Mouse (Mus musculus) neural tube, embryonic 12.5 days (tissue): ENCODE results near the gene Abi3. TPM values are rescaled to one million over a fixed set of nuclear protein-coding genes. Genes with fewer than 3 reads are reported as not detected.

ENCODE experiments used
- ATAC-seq: fragments of 200-750 bp; cut with Nextera tagmentation; 2 replicates; pipeline ENCODE4 v1.8.0; 2017; ENCODE audit warnings: low read depth, mild to moderate bottlenecking, moderate TSS enrichment, moderate library complexity; ENCODE audit not compliant: low FRiP score
- H3K27ac ChIP-seq: fragments of 300-500 bp; sonication (generic); 2 replicates; pipeline ENCODE4 v1.5.1; 2016
- H3K27me3 ChIP-seq: fragments of 300-500 bp; sonication (generic); replicated peaks from 2 replicates; pipeline ENCODE4 v1.6.1; 2016; ENCODE audit warnings: mild to moderate bottlenecking
- H3K36me3 ChIP-seq: fragments of 300-500 bp; sonication (generic); 2 replicates; pipeline ENCODE4 v1.6.1; 2016; ENCODE audit warnings: mild to moderate bottlenecking
- H3K4me1 ChIP-seq: fragments of 300-500 bp; sonication (generic); 2 replicates; pipeline ENCODE4 v1.6.1; 2016
- H3K4me2 ChIP-seq: fragments of 300-500 bp; sonication (generic); replicated peaks from 2 replicates; pipeline ENCODE4 v1.6.1; 2016; ENCODE audit warnings: mild to moderate bottlenecking
- H3K4me3 ChIP-seq: fragments of 300-500 bp; sonication (generic); 2 replicates; pipeline ENCODE4 v1.5.1; 2016
- H3K9ac ChIP-seq: fragments of 300-500 bp; sonication (generic); 2 replicates; pipeline ENCODE4 v1.6.1; 2016; ENCODE audit warnings: mild to moderate bottlenecking
- H3K9me3 ChIP-seq: fragments of 300-500 bp; sonication (generic); 2 replicates; pipeline ENCODE4 v1.6.1; 2016; ENCODE audit warnings: mild to moderate bottlenecking
- WGBS: fragments of 180-500 bp; shearing (Covaris S2); methylation state at CpG from one replicate; pipeline ENCODE4 v1.1.7; 2016; 5-methylcytosine and 5-hydroxymethylcytosine counted together
- polyA plus RNA-seq: library from polyadenylated mRNA; unstranded; fragments of >200 nt; fragmentation: Nextera tagmentation; extraction: Ambion mirVana; gene quantifications from 2 replicates; pipeline ENCODE4 v1.2.1, GENCODE M21; 2016

The Abi3 gene
- polyA plus RNA-seq, 1 experiment from 2014 or later: 4.7 TPM

DNA sequence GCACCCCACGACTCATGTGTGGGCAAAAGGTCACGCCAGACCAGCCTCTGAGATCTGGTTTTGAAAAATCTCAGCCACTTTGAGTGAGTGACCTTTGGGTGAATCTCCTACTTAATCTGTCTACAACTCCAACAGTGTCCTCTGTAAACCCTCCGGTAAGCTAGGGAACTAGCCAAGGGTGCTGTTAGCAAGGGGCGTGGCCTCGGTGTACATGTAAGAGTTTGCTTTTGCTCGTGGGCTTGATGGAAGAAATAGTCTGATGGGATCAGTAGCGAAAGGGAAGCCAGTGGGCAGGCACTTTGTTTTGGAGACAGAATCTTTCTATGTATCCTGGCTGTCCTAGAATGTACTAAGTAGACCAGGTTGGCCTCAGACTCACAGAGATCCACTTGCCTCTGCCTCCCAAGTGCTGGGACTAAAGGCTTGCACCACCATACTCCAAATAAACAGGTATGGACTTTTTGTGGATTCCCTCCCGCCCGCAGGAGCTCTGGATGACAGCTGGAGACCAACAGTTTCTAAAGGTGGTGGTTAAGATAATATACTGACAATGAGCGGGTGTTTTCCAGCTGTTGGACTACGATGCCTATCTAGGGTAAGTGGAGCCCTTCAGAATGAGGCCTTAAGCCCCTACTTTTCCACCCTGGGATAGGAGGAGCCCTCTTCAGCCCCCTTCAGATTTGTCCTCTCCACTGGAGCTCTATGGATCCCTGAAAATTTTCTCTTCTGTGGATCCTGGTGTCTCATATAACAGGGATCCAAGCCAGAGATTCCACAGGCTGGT, 13.9 kb downstream of the Abi3 start:
- peaks cover 22% of the 10 kb centered on the region for H3K4me1 ChIP-seq
- no peaks in the 10 kb centered on the region for H3K9me3 ChIP-seq
- no peak overlapping the region for H3K27ac ChIP-seq
- H3K4me3 ChIP-seq: no peak overlapping the region
- H3K36me3 ChIP-seq: no peaks in the 10 kb centered on the region
- ATAC-seq: no peak
- H3K9ac ChIP-seq: no peak overlapping the region
- 82% methylated on average over 11 of the region's 11 CpGs for WGBS
- H3K27me3 ChIP-seq: peaks cover 94% of the 10 kb centered on the region
- no peak overlapping the region for H3K4me2 ChIP-seq

GRCm38 (mm10) chr11:95827464-95828085, 14.7 kb downstream of the Abi3 start:
- Histone ChIP-seq H3K9me3 (no peaks in the 10 kb centered on the region), H3K36me3 (no peaks in the 10 kb centered on the region), H3K27me3 (peaks cover 94% of the 10 kb centered on the region), H3K4me1 (peaks cover 22% of the 10 kb centered on the region), H3K4me3 (no peak overlapping the region), H3K27ac (no peak overlapping the region), H3K9ac (no peak overlapping the region), H3K4me2 (no peak overlapping the region)
- 23% methylated on average over 3 of the region's 3 CpGs for WGBS
- ATAC-seq: no peak

DNA sequence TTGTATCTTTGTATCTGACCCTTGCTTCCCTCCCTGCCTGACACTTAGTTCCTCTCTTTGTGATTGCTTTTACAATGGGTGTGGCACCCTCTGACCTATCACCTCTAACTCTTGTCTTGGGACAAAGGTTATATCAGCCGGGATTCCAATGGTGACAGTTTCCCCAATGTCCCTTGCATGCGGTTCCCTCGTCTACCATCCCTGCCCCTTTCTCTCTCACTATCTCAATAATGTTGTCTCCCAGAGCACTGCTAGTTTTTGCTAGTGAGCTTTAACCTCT, 15.2 kb downstream of the Abi3 start:
- H3K27me3 ChIP-seq: peaks cover 90% of the 10 kb centered on the region
- H3K4me2 ChIP-seq: no peak overlapping the region
- WGBS: 18% methylated on average over 3 of the region's 3 CpGs
- H3K4me3 ChIP-seq: no peak overlapping the region
- no peak for ATAC-seq
- no peaks in the 10 kb centered on the region for H3K9me3 ChIP-seq
- H3K36me3 ChIP-seq: no peaks in the 10 kb centered on the region
- H3K4me1 ChIP-seq: peaks cover 22% of the 10 kb centered on the region
- H3K27ac ChIP-seq: no peak overlapping the region
- H3K9ac ChIP-seq: no peak overlapping the region

- H3K27me3 ChIP-seq: peaks cover 84% of the 10 kb centered on the region
- H3K9me3 ChIP-seq: no peaks in the 10 kb centered on the region
- no peak overlapping the region for H3K4me3 ChIP-seq
- H3K4me2 ChIP-seq: no peak overlapping the region
- H3K4me1 ChIP-seq: peaks cover 20% of the 10 kb centered on the region
- H3K9ac ChIP-seq: no peak overlapping the region
- H3K27ac ChIP-seq: no peak overlapping the region
- no peaks in the 10 kb centered on the region for H3K36me3 ChIP-seq
- no peak for ATAC-seq
- WGBS: 54% methylated on average over 6 of the region's 6 CpGs
Measured at GRCm38 (mm10) chr11:95826317-95827167, 15.7 kb downstream of the Abi3 start.

DNA sequence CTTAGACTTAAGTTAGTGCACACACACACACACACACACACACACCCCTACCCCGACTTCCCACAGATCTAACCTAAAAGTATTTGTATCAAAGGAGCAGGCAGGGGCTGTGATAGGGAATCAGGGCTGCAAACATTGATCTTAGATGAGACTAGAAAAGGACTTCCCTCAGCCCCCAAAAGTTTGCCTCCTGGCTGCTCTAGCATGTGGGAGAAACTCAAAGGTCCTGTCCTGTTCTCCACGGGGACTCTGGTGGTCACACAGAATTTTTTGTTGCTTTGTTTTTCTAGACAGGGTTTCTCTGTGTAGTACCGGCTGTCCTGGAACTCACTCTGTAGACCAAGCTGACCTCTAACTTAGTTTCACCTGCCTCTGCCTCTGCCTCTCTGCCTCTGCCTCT, 16.7 kb downstream of the Abi3 start:
- Histone ChIP-seq H3K9me3 (no peaks in the 10 kb centered on the region), H3K4me2 (no peak overlapping the region), H3K27me3 (peaks cover 75% of the 10 kb centered on the region), H3K4me3 (no peak overlapping the region), H3K27ac (no peak overlapping the region), H3K9ac (no peak overlapping the region), H3K36me3 (no peaks in the 10 kb centered on the region), H3K4me1 (peaks cover 12% of the 10 kb centered on the region)
- WGBS: 50% methylated on average over 3 of the region's 3 CpGs
- no peak for ATAC-seq

GRCm38 (mm10) chr11:95824877-95825243, 17.4 kb downstream of the Abi3 start:
- Histone ChIP-seq H3K9ac (peak overlapping the region; percentile 69), H3K27ac (no peak overlapping the region), H3K4me2 (peak overlapping the region; percentile 96), H3K36me3 (no peaks in the 10 kb centered on the region), H3K4me1 (peaks cover 7% of the 10 kb centered on the region), H3K4me3 (peak overlapping the region; percentile 70), H3K27me3 (peaks cover 68% of the 10 kb centered on the region), H3K9me3 (no peaks in the 10 kb centered on the region)
- under 1% methylated on average over 11 of the region's 11 CpGs for WGBS
- 0 out of 2 replicates have a peak, but pooled peaks have one; percentile 30 for ATAC-seq

DNA sequence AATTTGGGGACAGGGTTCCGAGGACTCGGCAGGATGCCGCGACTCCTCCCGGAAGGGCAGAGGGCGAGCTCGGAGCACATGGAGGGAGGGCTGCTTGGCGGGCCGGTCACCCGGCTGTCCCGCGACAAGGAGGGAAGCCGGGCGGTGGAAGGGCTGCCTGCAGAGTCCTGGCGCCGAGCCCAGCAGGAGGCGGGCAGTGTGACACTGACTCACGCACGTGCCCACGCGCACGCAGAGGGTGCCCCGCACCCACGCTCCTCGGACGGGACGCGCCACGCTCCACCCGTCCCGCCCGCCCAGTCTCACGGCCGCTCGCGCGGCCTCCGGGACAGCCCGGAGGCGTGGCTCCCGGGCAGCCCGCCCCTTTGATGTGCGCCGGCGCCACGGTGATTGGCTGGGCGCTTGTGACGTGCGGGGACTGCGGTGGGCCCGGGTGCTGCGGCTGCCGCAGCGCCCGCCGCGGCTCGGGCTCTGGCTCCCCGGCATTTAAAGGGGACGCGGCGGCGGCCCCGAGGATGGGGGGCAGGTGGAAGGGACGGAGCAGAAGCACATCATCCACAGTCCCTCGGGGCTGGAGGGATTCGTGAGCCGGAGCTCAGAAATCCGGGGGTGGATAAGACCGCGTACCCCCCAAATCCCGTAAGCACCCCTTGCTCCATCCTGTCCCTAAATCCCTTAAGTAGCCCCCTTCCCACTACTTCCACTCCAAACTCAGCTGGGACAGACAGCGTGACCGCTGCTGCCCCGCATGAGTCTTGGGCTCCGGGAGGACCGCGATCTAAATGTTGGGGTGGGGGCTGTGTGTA, 18.0 kb downstream of the Abi3 start, which contains the start of gene Phospho1:
TSS of gene Phospho1 (plus strand) at position 429 of the 806 bp plus-strand sequence.
- H3K9ac ChIP-seq: peak within 1 kb of the TSS; percentile 69
- no peaks in the 10 kb centered on the region for H3K36me3 ChIP-seq
- WGBS: under 1% methylated on average over 78 of the region's 78 CpGs
- H3K4me2 ChIP-seq: peak within 1 kb of the TSS; percentile 96
- no peaks in the 10 kb centered on the region for H3K9me3 ChIP-seq
- H3K27me3 ChIP-seq: peaks cover 62% of the 10 kb centered on the region
- H3K27ac ChIP-seq: no peak within 1 kb of the TSS
- peak within 1 kb of the TSS; percentile 70 for H3K4me3 ChIP-seq
- ATAC-seq: peak; percentile 94
- H3K4me1 ChIP-seq: peaks cover 7% of the 10 kb centered on the region

DNA sequence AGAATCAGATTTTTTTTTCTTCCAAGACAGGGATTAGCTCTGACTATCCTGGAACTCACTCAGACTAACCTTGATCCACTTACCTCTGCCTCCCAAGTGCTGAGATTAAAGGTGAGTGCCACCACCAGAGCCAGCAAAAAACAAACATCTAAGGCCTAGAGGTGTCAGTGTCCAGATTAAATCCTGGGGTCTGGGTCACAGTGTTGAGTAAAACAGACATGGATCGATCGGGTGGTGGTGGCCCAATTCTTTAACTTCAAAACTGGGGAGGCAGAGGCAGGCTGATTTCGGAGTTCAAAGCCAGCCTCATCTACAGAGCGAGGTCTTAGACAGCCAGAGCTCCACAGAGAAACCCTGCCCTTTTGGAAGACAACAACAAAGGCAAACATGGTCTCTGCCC, 19.8 kb downstream of the Abi3 start:
- H3K27me3 ChIP-seq: peaks cover 46% of the 10 kb centered on the region

GRCm38 (mm10) chr11:95821511-95821910, 20.8 kb downstream of the Abi3 start:
- no peak for ATAC-seq

More for the DNA sequence above, 19.8 kb downstream of the Abi3 start:
- Histone ChIP-seq H3K4me1 (peaks cover 7% of the 10 kb centered on the region), H3K9me3 (no peaks in the 10 kb centered on the region), H3K4me2 (no peak overlapping the region), H3K36me3 (no peaks in the 10 kb centered on the region), H3K4me3 (no peak overlapping the region), H3K27ac (no peak overlapping the region), H3K9ac (no peak overlapping the region)
- ATAC-seq: no peak
- 94% methylated on average over 4 of the region's 4 CpGs for WGBS

DNA sequence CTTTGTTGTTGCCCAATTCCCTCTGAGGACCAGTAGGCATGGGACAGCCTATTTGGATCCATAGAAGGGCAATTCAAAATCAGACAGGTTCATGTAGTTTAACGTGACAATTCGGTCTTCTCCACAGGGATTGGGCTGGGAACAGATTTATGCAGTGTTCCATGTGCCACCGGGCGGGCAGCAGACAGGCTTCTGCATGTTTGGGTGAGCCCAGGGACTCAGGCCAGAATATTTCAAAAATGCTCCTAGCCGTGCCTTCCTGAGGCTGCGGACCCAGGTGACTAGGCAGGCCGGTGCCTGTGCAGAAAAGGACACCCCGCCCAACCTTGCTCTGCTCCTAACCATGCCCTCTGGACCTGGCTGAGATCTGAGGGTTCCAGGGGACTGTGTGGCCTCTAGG, 23.1 kb downstream of the Abi3 start:
- no peak for ATAC-seq
- peaks cover 14% of the 10 kb centered on the region; the same call in 1 of the 2 replicates for H3K27me3 ChIP-seq
- H3K9me3 ChIP-seq: no peaks in the 10 kb centered on the region
- no peaks in the 10 kb centered on the region for H3K4me1 ChIP-seq
- no peak overlapping the region for H3K27ac ChIP-seq
- H3K9ac ChIP-seq: no peak overlapping the region
- H3K4me3 ChIP-seq: no peak overlapping the region
- WGBS: 91% methylated on average over 8 of the region's 8 CpGs
- H3K4me2 ChIP-seq: no peak overlapping the region
- no peaks in the 10 kb centered on the region for H3K36me3 ChIP-seq

More at GRCm38 (mm10) chr11:95821511-95821910, 20.8 kb downstream of the Abi3 start:
- H3K27me3 ChIP-seq: peaks cover 36% of the 10 kb centered on the region
- no peak overlapping the region for H3K4me3 ChIP-seq
- H3K9ac ChIP-seq: no peak overlapping the region
- H3K4me1 ChIP-seq: peaks cover 7% of the 10 kb centered on the region
- H3K9me3 ChIP-seq: no peaks in the 10 kb centered on the region
- no peaks in the 10 kb centered on the region for H3K36me3 ChIP-seq
- H3K4me2 ChIP-seq: no peak overlapping the region
- WGBS: 86% methylated on average over 3 of the region's 3 CpGs
- H3K27ac ChIP-seq: no peak overlapping the region

GRCm38 (mm10) chr11:95815412-95815811, 26.9 kb downstream of the Abi3 start:
- H3K36me3 ChIP-seq: no peaks in the 10 kb centered on the region
- H3K27ac ChIP-seq: no peak overlapping the region
- no peak overlapping the region for H3K9ac ChIP-seq
- H3K4me2 ChIP-seq: no peak overlapping the region
- H3K27me3 ChIP-seq: no peaks in the 10 kb centered on the region; the same call in 1 of the 2 replicates
- H3K4me3 ChIP-seq: no peak overlapping the region
- 0 out of 2 replicates have a peak, but pooled peaks cover 3% of the 10 kb centered on the region for H3K4me1 ChIP-seq
- H3K9me3 ChIP-seq: no peaks in the 10 kb centered on the region
- no peak for ATAC-seq
- WGBS: 82% methylated on average over 9 of the region's 9 CpGs
